Mouse (Mus musculus) liver, adult 2 months (tissue): ENCODE measurements around the gene Tmem199. TPM values are rescaled to one million over a fixed set of nuclear protein-coding genes. Genes with fewer than 3 reads are reported as not detected.

ENCODE experiments used
- DNase-seq: peaks from one replicate; pipeline ENCODE4 v3.0.0-alpha.2; 2011; ENCODE audit warnings: low read depth, low spot score; ENCODE audit errors: extremely low read depth
- H3K27ac ChIP-seq: fragments of 200-500 bp; replicated peaks from 2 replicates; pipeline ENCODE4 v1.5.1; 2012; ENCODE audit warnings: low read depth, mild to moderate bottlenecking, control low read depth, inconsistent platforms, low read length; ENCODE audit not compliant: insufficient read depth
- H3K27me3 ChIP-seq: fragments of 200-500 bp; 2 replicates; pipeline ENCODE4 v1.6.1; 2012; ENCODE audit warnings: mild to moderate bottlenecking, moderate library complexity, low read length, inconsistent platforms; ENCODE audit not compliant: control insufficient read depth, insufficient read depth
- H3K36me3 ChIP-seq: fragments of 200-500 bp; 2 replicates; pipeline ENCODE4 v1.6.1; 2012; ENCODE audit warnings: low read length, inconsistent platforms; ENCODE audit not compliant: control insufficient read depth, insufficient read depth
- H3K4me1 ChIP-seq: fragments of 200-500 bp; 2 replicates; pipeline ENCODE4 v1.6.1; 2011; ENCODE audit warnings: low read length; ENCODE audit not compliant: control insufficient read depth, insufficient read depth
- H3K4me3 ChIP-seq: fragments of 200-500 bp; 2 replicates; pipeline ENCODE4 v1.5.1; 2011; ENCODE audit warnings: low read depth, mild to moderate bottlenecking, control low read depth, low read length, moderate library complexity; ENCODE audit not compliant: insufficient read depth
- H3K79me2 ChIP-seq: fragments of 200-500 bp; 2 replicates; pipeline ENCODE4 v1.6.1; 2012; ENCODE audit warnings: inconsistent platforms, mild to moderate bottlenecking, low read length, moderate library complexity; ENCODE audit not compliant: control insufficient read depth, insufficient read depth
- H3K9ac ChIP-seq: fragments of 200-500 bp; 2 replicates; pipeline ENCODE4 v1.6.1; 2012; ENCODE audit warnings: low read depth, mild to moderate bottlenecking, control low read depth, inconsistent platforms, low read length
- CTCF ChIP-seq: fragments of 200-500 bp; IDR thresholded peaks from 2 replicates; pipeline ENCODE4 v1.5.1; 2011; ENCODE audit warnings: low read depth, low read length, control low read depth
- POLR2A ChIP-seq: fragments of 200-500 bp; IDR thresholded peaks from 2 replicates; pipeline ENCODE4 v1.6.1; 2011; ENCODE audit warnings: low read length, control low read depth; ENCODE audit not compliant: insufficient read depth; ENCODE audit errors: extremely low read depth
- WGBS: fragments of 180-500 bp; shearing (Covaris S2); methylation state at CpG from one replicate; pipeline ENCODE4 v1.1.7; 2018; 5-methylcytosine and 5-hydroxymethylcytosine counted together
- polyA plus RNA-seq: library from polyadenylated mRNA; depleted of rRNA; stranded (reverse); fragments of >200 nt; gene quantifications from 2 replicates; pipeline ENCODE4 v1.2.3, GENCODE M21; 2012
- total RNA-seq: library from RNA; depleted of rRNA; stranded (reverse); fragments of >200 nt; gene quantifications from 2 replicates; pipeline ENCODE4 v1.2.3, GENCODE M21; 2014

Tmem199 gene
- total and polyA plus RNA-seq, 2 experiments = 6.1 to 7.7 TPM

DNA sequence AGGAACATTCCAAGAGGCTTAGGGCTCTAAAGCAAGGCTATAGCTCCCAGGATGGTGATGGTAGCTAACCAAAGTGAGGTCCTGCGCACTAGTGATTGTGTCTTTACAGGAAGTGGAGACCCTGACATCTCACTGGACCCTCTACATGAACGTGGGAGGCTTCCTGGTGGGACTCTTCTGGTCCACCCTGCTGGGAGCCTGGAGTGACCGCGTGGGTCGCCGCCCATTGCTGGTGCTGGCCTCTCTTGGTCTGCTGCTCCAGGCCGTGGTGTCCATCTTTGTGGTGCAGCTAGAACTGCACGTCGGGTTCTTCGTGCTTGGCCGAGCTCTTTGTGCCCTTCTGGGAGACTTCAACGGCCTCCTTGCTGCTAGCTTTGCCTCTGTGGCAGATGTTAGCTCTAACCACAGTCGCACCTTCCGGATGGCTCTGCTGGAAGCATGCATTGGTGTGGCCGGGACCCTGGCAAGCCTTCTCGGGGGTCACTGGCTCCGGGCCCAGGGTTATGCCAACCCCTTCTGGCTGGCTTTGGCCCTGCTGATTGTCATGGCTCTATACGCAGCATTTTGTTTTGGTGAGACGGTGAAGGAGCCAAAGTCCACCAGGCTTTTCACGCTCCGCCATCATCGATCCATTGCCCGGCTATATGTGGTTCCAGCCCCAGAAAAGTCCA lies 45.6 kb downstream of the Tmem199 start:
- no peak for DNase-seq
- Histone ChIP-seq H3K79me2 (no peaks in the 10 kb centered on the region), H3K27ac (peak overlapping the region; percentile 6), H3K9ac (peak overlapping the region; percentile 30; the same call in 1 of the 2 replicates), H3K36me3 (no peaks in the 10 kb centered on the region), H3K27me3 (no peaks in the 10 kb centered on the region), H3K4me1 (peaks cover 5% of the 10 kb centered on the region; the same call in 1 of the 2 replicates), H3K4me3 (peak overlapping the region; percentile 69)
- 64% methylated on average over 23 of the region's 23 CpGs for WGBS
- no peak for TF ChIP-seq CTCF
- no peak for TF ChIP-seq POLR2A

DNA sequence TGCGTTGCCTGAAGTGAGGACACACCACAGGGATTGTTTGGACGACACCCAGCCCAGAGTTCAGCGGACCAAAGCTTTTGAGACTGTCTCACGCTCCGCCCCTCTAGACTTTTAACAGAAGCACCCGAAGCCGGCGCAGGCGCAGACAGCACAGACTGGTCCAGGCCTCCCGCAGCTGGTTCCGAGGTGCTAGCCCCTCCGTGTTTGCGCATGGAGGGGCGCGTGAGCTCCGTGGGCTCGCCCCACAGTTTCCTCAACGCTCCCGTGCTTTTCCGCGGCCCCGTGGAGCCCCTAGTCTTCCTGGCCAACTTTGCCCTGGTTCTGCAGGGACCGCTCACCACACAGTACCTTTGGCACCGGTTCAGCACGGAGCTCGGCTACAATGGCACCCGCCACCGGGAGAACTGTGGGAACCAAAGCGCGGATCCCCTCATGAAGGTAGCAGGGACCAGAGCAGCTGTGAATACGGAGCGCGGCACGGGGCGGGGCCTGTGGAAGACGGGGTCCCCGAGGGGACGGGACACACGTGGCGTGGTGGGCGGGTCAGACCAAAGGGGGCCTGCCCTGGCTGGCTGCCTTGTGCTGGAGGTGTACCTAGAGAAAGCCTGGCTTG lies 46.3 kb downstream of the Tmem199 start, which contains the start of gene Slc46a1:
Slc46a1 (plus strand) TSS at position 130 of the 613 bp plus-strand sequence.
- no peaks in the 10 kb centered on the region for H3K27me3 ChIP-seq
- H3K9ac ChIP-seq = peak within 1 kb of the TSS; percentile 87
- WGBS = under 1% methylated on average over 41 of the region's 41 CpGs
- H3K27ac ChIP-seq = peak within 1 kb of the TSS; percentile 93
- H3K4me3 ChIP-seq = peak within 1 kb of the TSS; percentile 69
- H3K4me1 ChIP-seq = peaks cover 5% of the 10 kb centered on the region; the same call in 1 of the 2 replicates
- no peaks in the 10 kb centered on the region for H3K36me3 ChIP-seq
- no peaks in the 10 kb centered on the region for H3K79me2 ChIP-seq
- DNase-seq = peak; percentile 88
- TF ChIP-seq CTCF = no peak
- TF ChIP-seq POLR2A = peak; percentile 25; the same call in 1 of the 2 replicates

DNA sequence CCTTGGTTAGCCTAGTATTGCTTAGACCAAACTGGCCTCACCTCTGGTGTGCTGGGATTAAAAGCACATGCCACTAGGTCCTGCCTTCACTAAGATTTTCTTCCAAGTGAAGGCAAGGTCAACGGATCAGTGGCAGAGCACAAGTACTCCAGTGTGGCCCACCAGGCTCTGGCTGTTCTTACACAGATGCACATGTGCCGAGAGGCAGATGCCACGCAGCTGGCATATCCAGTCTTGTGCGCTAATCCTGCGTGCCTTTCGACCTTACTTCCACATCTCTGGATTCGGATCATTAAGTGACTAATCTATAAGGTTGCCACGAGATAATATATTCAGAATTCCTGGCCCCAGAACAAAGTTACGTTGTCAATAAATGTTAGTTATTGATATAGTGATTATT lies 46.9 kb downstream of the Tmem199 start:
- H3K9ac ChIP-seq = no peak overlapping the region
- no peak for DNase-seq
- no peaks in the 10 kb centered on the region for H3K36me3 ChIP-seq
- H3K4me1 ChIP-seq = peaks cover 5% of the 10 kb centered on the region; the same call in 1 of the 2 replicates
- TF ChIP-seq POLR2A (no peak), CTCF (no peak)
- WGBS = 18% methylated on average over 9 of the region's 9 CpGs
- no peaks in the 10 kb centered on the region for H3K79me2 ChIP-seq
- H3K4me3 ChIP-seq = no peak overlapping the region
- no peak overlapping the region for H3K27ac ChIP-seq
- H3K27me3 ChIP-seq = no peaks in the 10 kb centered on the region

DNA sequence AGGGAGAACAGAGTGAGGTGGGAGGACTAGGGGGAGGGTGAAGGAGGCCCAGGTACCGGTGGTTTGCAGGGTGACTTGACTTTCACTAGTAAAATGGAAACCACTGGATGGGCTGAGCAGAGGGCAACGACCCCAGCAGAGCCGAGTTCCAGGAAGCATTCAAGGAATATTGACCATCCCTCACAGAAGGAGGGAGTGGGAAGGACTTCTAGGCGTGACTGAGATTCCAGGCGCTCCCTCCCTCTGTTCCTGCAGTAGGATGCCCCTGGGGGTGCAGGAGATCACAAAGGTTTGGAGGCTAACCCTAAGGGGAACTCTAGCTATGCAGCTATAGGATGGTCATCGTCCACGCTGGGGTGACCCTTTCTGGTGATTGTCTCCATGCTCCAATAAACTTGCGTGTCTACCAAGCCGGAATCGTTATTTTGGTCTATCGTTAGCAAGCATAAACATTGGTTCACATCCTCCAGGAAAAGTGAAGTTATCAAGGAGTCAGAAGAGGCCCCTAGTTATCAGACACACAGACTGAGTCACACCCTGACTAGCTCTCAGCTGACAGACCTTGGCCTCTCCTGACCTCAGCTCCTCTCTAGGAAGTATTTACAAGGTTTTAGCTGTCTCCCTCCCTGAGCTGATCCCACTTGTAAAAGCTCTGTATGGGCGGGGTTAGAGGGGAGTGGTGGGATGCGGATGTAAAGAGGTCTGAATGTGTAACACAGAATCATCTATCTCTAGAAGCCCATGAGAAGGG lies 48.5 kb downstream of the Tmem199 start:
- no peaks in the 10 kb centered on the region for H3K36me3 ChIP-seq
- peaks cover 5% of the 10 kb centered on the region; the same call in 1 of the 2 replicates for H3K4me1 ChIP-seq
- no peaks in the 10 kb centered on the region for H3K79me2 ChIP-seq
- no peak overlapping the region; the same call in 1 of the 2 replicates for H3K27ac ChIP-seq
- TF ChIP-seq POLR2A (no peak), CTCF (no peak)
- no peak for DNase-seq
- no peak overlapping the region for H3K4me3 ChIP-seq
- H3K27me3 ChIP-seq = no peaks in the 10 kb centered on the region
- H3K9ac ChIP-seq = no peak overlapping the region
- 69% methylated on average over 13 of the region's 13 CpGs for WGBS

DNA sequence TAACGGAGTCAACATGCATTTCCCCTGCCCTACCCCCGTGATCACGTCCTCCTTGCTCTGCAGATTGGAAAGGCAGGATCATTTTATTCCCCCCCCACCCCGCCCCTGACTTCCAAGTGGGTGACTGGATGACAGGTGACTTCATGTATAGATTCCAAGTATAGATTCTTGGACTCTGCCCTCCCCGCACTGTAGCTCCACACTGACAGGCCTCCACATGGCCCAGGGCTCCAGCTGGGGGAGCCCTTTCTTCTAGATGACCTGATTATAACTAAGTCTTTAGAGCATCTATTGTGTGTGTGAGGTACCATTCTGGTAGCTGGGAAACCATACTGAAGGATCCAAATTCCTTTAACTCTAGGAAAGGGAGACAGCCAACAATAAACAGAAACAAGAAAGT lies 49.3 kb downstream of the Tmem199 start:
- Histone ChIP-seq H3K27me3 (no peaks in the 10 kb centered on the region), H3K27ac (no peak overlapping the region), H3K79me2 (no peaks in the 10 kb centered on the region), H3K4me3 (no peak overlapping the region), H3K9ac (no peak overlapping the region), H3K36me3 (no peaks in the 10 kb centered on the region), H3K4me1 (peaks cover 5% of the 10 kb centered on the region; the same call in 1 of the 2 replicates)
- DNase-seq = no peak
- WGBS = 94% methylated on average over 5 of the region's 5 CpGs
- TF ChIP-seq POLR2A = no peak
- TF ChIP-seq CTCF = no peak
